Mouse (Mus musculus): ENCODE measurements around the gene Gm45713. TPM values are rescaled to one million over a fixed set of nuclear protein-coding genes. Genes with fewer than 3 reads are reported as not detected.

Gm45713 gene
- polyA plus RNA-seq, 1 experiment from 2014 or later, result 0.61 TPM

DNA sequence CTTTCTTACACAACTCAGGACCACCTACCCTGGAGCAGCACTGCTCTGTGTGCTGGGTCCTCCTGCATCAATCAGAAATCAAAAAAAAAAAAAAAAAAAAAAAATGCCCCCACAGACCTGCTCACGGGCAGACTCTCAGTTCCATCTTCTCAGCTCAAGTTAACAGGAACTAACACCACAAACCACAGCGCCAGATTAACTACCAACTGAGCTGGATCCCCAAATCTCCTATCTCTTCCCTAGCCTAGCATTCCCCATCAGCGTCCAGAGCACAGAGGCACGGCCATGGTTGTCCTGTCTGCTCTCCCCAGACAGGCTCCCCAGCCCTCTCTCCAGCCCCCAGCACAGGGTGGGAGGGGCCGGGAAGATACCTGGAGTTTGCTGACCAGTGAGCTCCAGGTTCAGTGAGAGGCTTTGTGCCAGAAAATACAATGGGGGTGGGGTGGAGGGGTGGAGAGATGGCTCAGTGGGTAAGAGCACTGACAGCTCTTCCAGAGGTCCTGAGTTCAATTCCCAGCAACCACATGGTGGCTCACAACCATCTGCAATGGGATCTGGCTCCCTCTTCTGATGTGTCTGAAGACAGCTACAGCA lies 28.9 kb downstream of the Gm45713 start:
- no peak overlapping the region for H3K4me2 ChIP-seq (ENCODE audit: low read depth, low read length)
- no peaks in the 10 kb centered on the region for H3K9me3 ChIP-seq (ENCODE audit: control insufficient read depth, low read length)
- no peak for DNase-seq (ENCODE audit: low spot score)
- no peak for ATAC-seq (ENCODE audit: low read depth)
- no peaks in the 10 kb centered on the region for H3K36me3 ChIP-seq (ENCODE audit: control insufficient read depth, insufficient read depth, low read length)
- H3K9ac ChIP-seq (ENCODE audit: low read depth, low read length), result no peak overlapping the region
- H3K4me1 ChIP-seq (ENCODE audit: control insufficient read depth, insufficient read depth, low read length), result peaks cover 10% of the 10 kb centered on the region
- H3K4me3 ChIP-seq (ENCODE audit: low read depth, low read length), result no peak overlapping the region
- H3K27me3 ChIP-seq (replicated peaks; ENCODE audit: control insufficient read depth, insufficient read depth, low read length), result no peaks in the 10 kb centered on the region
- 53% methylated on average over 5 of the region's 5 CpGs for WGBS
- no peak overlapping the region for H3K27ac ChIP-seq (replicated peaks; ENCODE audit: low read depth, low read length)

GRCm38 (mm10) chr7:45106441-45106840 lies 29.6 kb downstream of the Gm45713 start:
- Histone ChIP-seq H3K27ac (replicated peaks; ENCODE audit: low read depth, low read length) (no peak overlapping the region), H3K4me1 (ENCODE audit: control insufficient read depth, insufficient read depth, low read length) (peaks cover 10% of the 10 kb centered on the region), H3K4me3 (ENCODE audit: low read depth, low read length) (no peak overlapping the region), H3K27me3 (replicated peaks; ENCODE audit: control insufficient read depth, insufficient read depth, low read length) (no peaks in the 10 kb centered on the region), H3K9me3 (ENCODE audit: control insufficient read depth, low read length) (no peaks in the 10 kb centered on the region), H3K9ac (ENCODE audit: low read depth, low read length) (no peak overlapping the region), H3K4me2 (ENCODE audit: low read depth, low read length) (no peak overlapping the region), H3K36me3 (ENCODE audit: control insufficient read depth, insufficient read depth, low read length) (no peaks in the 10 kb centered on the region)
- WGBS, result 49% methylated on average over 6 of the region's 6 CpGs
- ATAC-seq (ENCODE audit: low read depth), result no peak
- no peak for DNase-seq (ENCODE audit: low spot score)

GRCm38 (mm10) chr7:45105491-45105890 lies 30.5 kb downstream of the Gm45713 start:
- Histone ChIP-seq H3K9me3 (ENCODE audit: control insufficient read depth, low read length) (no peaks in the 10 kb centered on the region), H3K4me1 (ENCODE audit: control insufficient read depth, insufficient read depth, low read length) (peaks cover 10% of the 10 kb centered on the region), H3K4me3 (ENCODE audit: low read depth, low read length) (no peak overlapping the region), H3K27me3 (replicated peaks; ENCODE audit: control insufficient read depth, insufficient read depth, low read length) (no peaks in the 10 kb centered on the region), H3K4me2 (ENCODE audit: low read depth, low read length) (no peak overlapping the region), H3K9ac (ENCODE audit: low read depth, low read length) (no peak overlapping the region), H3K36me3 (ENCODE audit: control insufficient read depth, insufficient read depth, low read length) (no peaks in the 10 kb centered on the region), H3K27ac (replicated peaks; ENCODE audit: low read depth, low read length) (no peak overlapping the region)
- 66% methylated on average over 8 of the region's 8 CpGs for WGBS
- ATAC-seq (ENCODE audit: low read depth) (no peak), DNase-seq (ENCODE audit: low spot score) (no peak)

DNA sequence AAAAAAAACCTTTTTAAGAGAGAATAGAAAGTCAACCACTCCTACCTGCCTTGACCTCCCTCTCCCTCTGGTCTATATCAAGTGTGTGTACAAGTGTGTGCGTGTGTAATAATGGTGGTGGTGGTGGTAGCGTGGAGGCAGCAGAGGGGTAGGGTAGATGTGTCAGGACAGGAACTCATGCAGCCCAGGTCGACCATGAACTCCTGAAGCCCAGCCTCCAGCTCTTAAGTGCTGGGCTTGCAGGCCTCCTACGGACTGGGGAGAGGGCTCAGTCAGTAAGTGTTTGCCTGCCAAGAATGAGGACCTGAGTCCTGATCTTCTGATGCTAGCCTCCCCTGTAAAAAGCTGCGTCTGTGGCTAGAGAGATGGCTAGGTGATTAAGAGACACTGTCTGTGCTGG lies 31.1 kb downstream of the Gm45713 start:
- H3K27me3 ChIP-seq (replicated peaks; ENCODE audit: control insufficient read depth, insufficient read depth, low read length), result no peaks in the 10 kb centered on the region
- H3K4me2 ChIP-seq (ENCODE audit: low read depth, low read length), result no peak overlapping the region
- H3K4me3 ChIP-seq (ENCODE audit: low read depth, low read length), result no peak overlapping the region
- H3K27ac ChIP-seq (replicated peaks; ENCODE audit: low read depth, low read length), result no peak overlapping the region
- ATAC-seq (ENCODE audit: low read depth) (no peak), DNase-seq (ENCODE audit: low spot score) (no peak)
- H3K9ac ChIP-seq (ENCODE audit: low read depth, low read length), result no peak overlapping the region
- H3K9me3 ChIP-seq (ENCODE audit: control insufficient read depth, low read length), result no peaks in the 10 kb centered on the region
- WGBS, result 80% methylated on average over 5 of the region's 5 CpGs
- H3K36me3 ChIP-seq (ENCODE audit: control insufficient read depth, insufficient read depth, low read length), result no peaks in the 10 kb centered on the region
- H3K4me1 ChIP-seq (ENCODE audit: control insufficient read depth, insufficient read depth, low read length), result peaks cover 10% of the 10 kb centered on the region

DNA sequence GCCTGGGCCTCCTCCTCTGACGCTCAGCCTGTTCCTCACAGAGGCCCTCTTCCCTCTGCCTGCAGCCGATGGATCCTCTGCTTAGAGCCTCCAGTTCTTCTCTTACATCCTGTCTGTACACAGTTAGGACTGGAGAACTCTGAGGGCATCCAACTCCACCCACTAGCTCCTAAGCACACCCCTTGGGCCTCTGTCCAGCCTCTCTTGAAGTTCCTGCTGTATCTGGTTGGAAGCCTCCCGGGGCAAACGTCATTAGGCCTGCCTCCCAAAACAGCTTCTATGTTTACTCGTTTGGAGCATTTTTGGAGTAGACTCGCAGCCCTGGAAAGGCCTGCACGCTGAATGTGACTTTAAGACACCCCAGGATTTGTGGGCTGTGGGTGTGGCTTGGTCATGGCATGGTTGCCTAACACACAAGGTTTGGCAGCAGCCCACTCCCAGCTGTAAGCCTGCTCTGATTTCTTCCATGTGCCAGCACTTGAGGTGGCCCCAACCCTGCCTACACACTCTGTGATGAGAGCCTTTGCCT lies 32.3 kb downstream of the Gm45713 start, which contains the start of gene Fcgrt:
Fcgrt (minus strand) TSS at position 200 of the 529 bp plus-strand sequence.
- Histone ChIP-seq H3K27me3 (replicated peaks; ENCODE audit: control insufficient read depth, insufficient read depth, low read length) (no peaks in the 10 kb centered on the region), H3K27ac (replicated peaks; ENCODE audit: low read depth, low read length) (peak within 1 kb of the TSS; percentile 96), H3K36me3 (ENCODE audit: control insufficient read depth, insufficient read depth, low read length) (0 out of 2 replicates have a peak, but pooled peaks cover 2% of the 10 kb centered on the region), H3K4me1 (ENCODE audit: control insufficient read depth, insufficient read depth, low read length) (peaks cover 10% of the 10 kb centered on the region), H3K4me2 (ENCODE audit: low read depth, low read length) (peak within 1 kb of the TSS; percentile 69), H3K9ac (ENCODE audit: low read depth, low read length) (peak within 1 kb of the TSS; percentile 69), H3K4me3 (ENCODE audit: low read depth, low read length) (peak within 1 kb of the TSS; percentile 40), H3K9me3 (ENCODE audit: control insufficient read depth, low read length) (no peaks in the 10 kb centered on the region)
- ATAC-seq (ENCODE audit: low read depth) (peak; percentile 97), DNase-seq (ENCODE audit: low spot score) (peak; percentile 97)
- WGBS, result 35% methylated on average over 7 of the region's 7 CpGs

- Histone ChIP-seq H3K27ac (replicated peaks; ENCODE audit: low read depth, low read length) (peak overlapping the region; percentile 96), H3K9ac (ENCODE audit: low read depth, low read length) (peak overlapping the region; percentile 69), H3K9me3 (ENCODE audit: control insufficient read depth, low read length) (no peaks in the 10 kb centered on the region), H3K4me2 (ENCODE audit: low read depth, low read length) (peak overlapping the region; percentile 69), H3K4me1 (ENCODE audit: control insufficient read depth, insufficient read depth, low read length) (peaks cover 10% of the 10 kb centered on the region), H3K27me3 (replicated peaks; ENCODE audit: control insufficient read depth, insufficient read depth, low read length) (no peaks in the 10 kb centered on the region), H3K36me3 (ENCODE audit: control insufficient read depth, insufficient read depth, low read length) (0 out of 2 replicates have a peak, but pooled peaks cover 2% of the 10 kb centered on the region), H3K4me3 (ENCODE audit: low read depth, low read length) (peak overlapping the region; percentile 40)
- DNase-seq (ENCODE audit: low spot score), result no peak
- ATAC-seq (ENCODE audit: low read depth), result peak; percentile 32
- WGBS, result 56% methylated on average over 9 of the region's 9 CpGs
Measured at GRCm38 (mm10) chr7:45102940-45103585, 33.0 kb downstream of the Gm45713 start.

- peak overlapping the region; percentile 40 for H3K4me3 ChIP-seq (ENCODE audit: low read depth, low read length)
- H3K27ac ChIP-seq (replicated peaks; ENCODE audit: low read depth, low read length), result peak overlapping the region; percentile 96; the same call in 1 of the 2 replicates
Measured at GRCm38 (mm10) chr7:45102441-45102840, 33.6 kb downstream of the Gm45713 start.

GRCm38 (mm10) chr7:45100046-45100445 lies 36.0 kb downstream of the Gm45713 start:
- no peak overlapping the region for H3K27ac ChIP-seq (replicated peaks; ENCODE audit: low read depth, low read length)
- 84% methylated on average over 6 of the region's 6 CpGs for WGBS
- no peak for ATAC-seq (ENCODE audit: low read depth)

More at GRCm38 (mm10) chr7:45102441-45102840, 33.6 kb downstream of the Gm45713 start:
- Histone ChIP-seq H3K4me2 (ENCODE audit: low read depth, low read length) (peak overlapping the region; percentile 69), H3K36me3 (ENCODE audit: control insufficient read depth, insufficient read depth, low read length) (peaks cover 5% of the 10 kb centered on the region; the same call in 1 of the 2 replicates), H3K4me1 (ENCODE audit: control insufficient read depth, insufficient read depth, low read length) (peaks cover 10% of the 10 kb centered on the region), H3K9me3 (ENCODE audit: control insufficient read depth, low read length) (no peaks in the 10 kb centered on the region), H3K9ac (ENCODE audit: low read depth, low read length) (no peak overlapping the region), H3K27me3 (replicated peaks; ENCODE audit: control insufficient read depth, insufficient read depth, low read length) (no peaks in the 10 kb centered on the region)
- no peak for ATAC-seq (ENCODE audit: low read depth)
- 87% methylated on average over 11 of the region's 11 CpGs for WGBS
- DNase-seq (ENCODE audit: low spot score), result no peak

More at GRCm38 (mm10) chr7:45100046-45100445, 36.0 kb downstream of the Gm45713 start:
- Histone ChIP-seq H3K36me3 (ENCODE audit: control insufficient read depth, insufficient read depth, low read length) (peaks cover 16% of the 10 kb centered on the region), H3K4me3 (ENCODE audit: low read depth, low read length) (no peak overlapping the region), H3K4me2 (ENCODE audit: low read depth, low read length) (no peak overlapping the region), H3K4me1 (ENCODE audit: control insufficient read depth, insufficient read depth, low read length) (peaks cover 10% of the 10 kb centered on the region), H3K27me3 (replicated peaks; ENCODE audit: control insufficient read depth, insufficient read depth, low read length) (no peaks in the 10 kb centered on the region), H3K9ac (ENCODE audit: low read depth, low read length) (no peak overlapping the region), H3K9me3 (ENCODE audit: control insufficient read depth, low read length) (no peaks in the 10 kb centered on the region)
- no peak for DNase-seq (ENCODE audit: low spot score)

Measured in embryonic facial prominence, embryonic 14.5 days (tissue).